Mouse (Mus musculus): Measurements from ENCODE around the gene Zcchc8. TPM values are rescaled to one million over a fixed set of nuclear protein-coding genes. Genes with fewer than 3 reads are reported as not detected.

The Zcchc8 gene
- polyA plus RNA-seq, 1 experiment, result 19.2 TPM

GRCm38 (mm10) chr5:123700625-123701024 lies 20.3 kb downstream of the Zcchc8 start:
- TF ChIP-seq CTCF (IDR thresholded peaks at IDR 0.05; ENCODE audit: extremely low read depth, insufficient read length, insufficient replicate concordance, low read depth, low read length), result no peak
- Histone ChIP-seq H3K27ac (ENCODE audit: insufficient read depth, low read depth, low read length) (0 out of 2 replicates have a peak overlapping the region, but pooled peaks have one; percentile 11), H3K36me3 (ENCODE audit: control insufficient read depth, insufficient read depth, low read length) (peaks cover 53% of the 10 kb centered on the region), H3K27me3 (ENCODE audit: control insufficient read depth, insufficient read depth, low read length) (no peaks in the 10 kb centered on the region), H3K4me3 (ENCODE audit: low read depth, low read length) (no peak overlapping the region), H3K4me1 (ENCODE audit: control insufficient read depth, insufficient read depth, insufficient read length, low read length) (no peaks in the 10 kb centered on the region)
- WGBS, result 35% methylated on average over 11 of the region's 11 CpGs

- Histone ChIP-seq H3K4me1 (ENCODE audit: control insufficient read depth, insufficient read depth, insufficient read length, low read length) (no peaks in the 10 kb centered on the region), H3K4me3 (ENCODE audit: low read depth, low read length) (no peak overlapping the region), H3K27ac (ENCODE audit: insufficient read depth, low read depth, low read length) (no peak overlapping the region), H3K36me3 (ENCODE audit: control insufficient read depth, insufficient read depth, low read length) (peaks cover 42% of the 10 kb centered on the region), H3K27me3 (ENCODE audit: control insufficient read depth, insufficient read depth, low read length) (no peaks in the 10 kb centered on the region)
- TF ChIP-seq CTCF (IDR thresholded peaks at IDR 0.05; ENCODE audit: extremely low read depth, insufficient read length, insufficient replicate concordance, low read depth, low read length) (peak; percentile 81; the same call in 1 of the 2 replicates), POLR2A (IDR thresholded peaks at IDR 0.05; ENCODE audit: low read depth, low read length) (no peak)
- WGBS, result 21% methylated on average over 3 of the region's 3 CpGs
Measured at GRCm38 (mm10) chr5:123699198-123699597, 21.7 kb downstream of the Zcchc8 start.

- Histone ChIP-seq H3K4me3 (ENCODE audit: low read depth, low read length) (no peak overlapping the region), H3K27me3 (ENCODE audit: control insufficient read depth, insufficient read depth, low read length) (no peaks in the 10 kb centered on the region), H3K36me3 (ENCODE audit: control insufficient read depth, insufficient read depth, low read length) (peaks cover 22% of the 10 kb centered on the region), H3K4me1 (ENCODE audit: control insufficient read depth, insufficient read depth, insufficient read length, low read length) (no peaks in the 10 kb centered on the region), H3K27ac (ENCODE audit: insufficient read depth, low read depth, low read length) (no peak overlapping the region)
- WGBS, result 33% methylated on average over 4 of the region's 4 CpGs
- TF ChIP-seq POLR2A (IDR thresholded peaks at IDR 0.05; ENCODE audit: low read depth, low read length), result no peak
- no peak for TF ChIP-seq CTCF (IDR thresholded peaks at IDR 0.05; ENCODE audit: extremely low read depth, insufficient read length, insufficient replicate concordance, low read depth, low read length)
Measured at GRCm38 (mm10) chr5:123696961-123697360, 23.9 kb downstream of the Zcchc8 start.

- peaks cover 17% of the 10 kb centered on the region for H3K36me3 ChIP-seq (ENCODE audit: control insufficient read depth, insufficient read depth, low read length)
- no peak overlapping the region for H3K27ac ChIP-seq (ENCODE audit: insufficient read depth, low read depth, low read length)
- H3K27me3 ChIP-seq (ENCODE audit: control insufficient read depth, insufficient read depth, low read length), result no peaks in the 10 kb centered on the region
- WGBS, result 76% methylated on average over 7 of the region's 7 CpGs
- no peak for TF ChIP-seq POLR2A (IDR thresholded peaks at IDR 0.05; ENCODE audit: low read depth, low read length)
- no peak overlapping the region for H3K4me3 ChIP-seq (ENCODE audit: low read depth, low read length)
- H3K4me1 ChIP-seq (ENCODE audit: control insufficient read depth, insufficient read depth, insufficient read length, low read length), result no peaks in the 10 kb centered on the region
Measured at GRCm38 (mm10) chr5:123696244-123696643, 24.7 kb downstream of the Zcchc8 start.

- H3K4me1 ChIP-seq (ENCODE audit: control insufficient read depth, insufficient read depth, insufficient read length, low read length), result no peaks in the 10 kb centered on the region
- peaks cover 6% of the 10 kb centered on the region; the same call in 1 of the 2 replicates for H3K36me3 ChIP-seq (ENCODE audit: control insufficient read depth, insufficient read depth, low read length)
- no peaks in the 10 kb centered on the region for H3K27me3 ChIP-seq (ENCODE audit: control insufficient read depth, insufficient read depth, low read length)
- TF ChIP-seq CTCF (IDR thresholded peaks at IDR 0.05; ENCODE audit: extremely low read depth, insufficient read length, insufficient replicate concordance, low read depth, low read length) (no peak), POLR2A (IDR thresholded peaks at IDR 0.05; ENCODE audit: low read depth, low read length) (no peak)
- H3K4me3 ChIP-seq (ENCODE audit: low read depth, low read length), result no peak overlapping the region
- 32% methylated on average over 6 of the region's 6 CpGs for WGBS
- no peak overlapping the region for H3K27ac ChIP-seq (ENCODE audit: insufficient read depth, low read depth, low read length)
Measured at GRCm38 (mm10) chr5:123694468-123694867, 26.4 kb downstream of the Zcchc8 start.

- Histone ChIP-seq H3K27ac (ENCODE audit: insufficient read depth, low read depth, low read length) (peak within 1 kb of the TSS; percentile 79), H3K4me3 (ENCODE audit: low read depth, low read length) (peak within 1 kb of the TSS; percentile 98), H3K36me3 (ENCODE audit: control insufficient read depth, insufficient read depth, low read length) (no peaks in the 10 kb centered on the region), H3K27me3 (ENCODE audit: control insufficient read depth, insufficient read depth, low read length) (no peaks in the 10 kb centered on the region), H3K4me1 (ENCODE audit: control insufficient read depth, insufficient read depth, insufficient read length, low read length) (peaks cover 5% of the 10 kb centered on the region)
- WGBS, result under 1% methylated on average over 55 of the region's 64 CpGs
- TF ChIP-seq POLR2A (IDR thresholded peaks at IDR 0.05; ENCODE audit: low read depth, low read length) (peak; percentile 44; the same call in 1 of the 2 replicates), CTCF (IDR thresholded peaks at IDR 0.05; ENCODE audit: extremely low read depth, insufficient read length, insufficient replicate concordance, low read depth, low read length) (no peak)
Measured at GRCm38 (mm10) chr5:123684221-123685144, 36.4 kb downstream of the Zcchc8 start, which contains the start of gene Clip1. Gene Clip1 (minus strand): TSS chr5:123684618.

DNA sequence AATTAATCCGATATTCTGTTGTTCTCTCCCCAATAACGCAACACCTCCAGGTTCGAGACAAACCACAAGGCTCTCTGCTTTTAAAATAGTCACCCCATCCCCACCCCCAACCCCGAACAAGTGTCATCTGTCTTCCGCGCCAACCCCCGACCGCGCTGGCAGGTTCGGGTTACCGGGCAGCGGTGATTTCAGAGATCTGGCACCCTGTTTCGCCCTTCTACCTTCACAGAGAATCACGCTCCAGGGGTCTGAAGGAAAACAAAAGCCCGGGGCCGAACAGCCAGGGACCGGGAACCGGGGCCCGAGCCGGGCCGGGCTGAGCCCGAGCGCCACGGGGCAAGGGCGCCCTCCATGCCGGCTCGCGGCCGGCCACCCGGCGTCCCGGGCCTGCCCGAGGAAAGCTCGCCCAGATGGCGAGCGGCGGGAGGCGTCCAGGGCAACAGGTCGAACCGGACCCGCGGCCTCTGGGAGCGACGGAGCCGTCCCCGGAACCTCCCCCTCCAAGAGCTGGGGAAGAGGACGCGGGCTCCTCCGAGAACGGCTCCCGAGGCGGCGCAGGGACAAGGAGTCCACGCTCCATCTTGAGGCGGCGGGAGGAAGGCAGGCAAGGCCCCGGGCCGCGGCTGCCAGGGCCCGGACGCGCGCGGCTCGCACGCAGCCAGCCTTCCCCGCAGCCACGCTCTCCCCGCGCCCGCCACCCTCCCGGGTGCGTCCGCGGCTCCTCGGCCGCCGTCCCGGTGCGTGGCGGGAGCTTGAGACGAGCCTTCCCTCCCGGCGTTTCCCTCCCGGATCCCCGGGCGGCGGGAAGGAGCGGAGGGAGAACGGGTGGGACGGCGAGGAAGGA lies 37.3 kb downstream of the Zcchc8 start:
- Histone ChIP-seq H3K4me1 (ENCODE audit: control insufficient read depth, insufficient read depth, insufficient read length, low read length) (peaks cover 5% of the 10 kb centered on the region), H3K27me3 (ENCODE audit: control insufficient read depth, insufficient read depth, low read length) (no peaks in the 10 kb centered on the region), H3K36me3 (ENCODE audit: control insufficient read depth, insufficient read depth, low read length) (no peaks in the 10 kb centered on the region), H3K27ac (ENCODE audit: insufficient read depth, low read depth, low read length) (peak overlapping the region; percentile 79), H3K4me3 (ENCODE audit: low read depth, low read length) (peak overlapping the region; percentile 98)
- 1% methylated on average over 88 of the region's 92 CpGs for WGBS
- no peak for TF ChIP-seq CTCF (IDR thresholded peaks at IDR 0.05; ENCODE audit: extremely low read depth, insufficient read length, insufficient replicate concordance, low read depth, low read length)
- TF ChIP-seq POLR2A (IDR thresholded peaks at IDR 0.05; ENCODE audit: low read depth, low read length), result no peak
